Mouse (Mus musculus) retina, postnatal 7 days (tissue): ENCODE results near the gene Acly.

Experiments used
- DNase-seq: peaks from one replicate; pipeline ENCODE4 v3.0.0-alpha.2; 2012; ENCODE audit warnings: low read depth, low spot score

Gene Acly

GRCm38 (mm10) chr11:100510556-100510955 lies 17.2 kb downstream of the Acly start:
- no peak for DNase-seq

DNA sequence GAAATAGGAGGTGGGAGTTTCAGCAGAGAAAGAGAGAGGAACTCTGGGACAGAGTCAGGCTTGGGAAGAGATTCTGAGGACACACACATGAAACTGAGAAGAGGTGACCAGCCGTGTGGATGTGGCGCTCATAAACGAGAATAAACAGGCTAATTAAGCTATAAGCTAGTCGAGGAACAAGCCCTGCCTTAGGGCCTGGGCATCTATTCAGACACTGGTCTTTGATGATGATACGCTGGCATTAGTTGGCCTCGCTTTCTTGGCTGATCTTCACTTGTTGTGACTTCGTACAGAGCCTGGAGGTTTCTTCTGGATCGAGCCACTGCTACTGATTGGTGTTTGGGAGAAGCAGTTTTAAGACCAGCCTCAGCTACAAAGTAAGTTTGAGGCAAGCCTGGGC lies 21.8 kb downstream of the Acly start:
- no peak for DNase-seq

DNA sequence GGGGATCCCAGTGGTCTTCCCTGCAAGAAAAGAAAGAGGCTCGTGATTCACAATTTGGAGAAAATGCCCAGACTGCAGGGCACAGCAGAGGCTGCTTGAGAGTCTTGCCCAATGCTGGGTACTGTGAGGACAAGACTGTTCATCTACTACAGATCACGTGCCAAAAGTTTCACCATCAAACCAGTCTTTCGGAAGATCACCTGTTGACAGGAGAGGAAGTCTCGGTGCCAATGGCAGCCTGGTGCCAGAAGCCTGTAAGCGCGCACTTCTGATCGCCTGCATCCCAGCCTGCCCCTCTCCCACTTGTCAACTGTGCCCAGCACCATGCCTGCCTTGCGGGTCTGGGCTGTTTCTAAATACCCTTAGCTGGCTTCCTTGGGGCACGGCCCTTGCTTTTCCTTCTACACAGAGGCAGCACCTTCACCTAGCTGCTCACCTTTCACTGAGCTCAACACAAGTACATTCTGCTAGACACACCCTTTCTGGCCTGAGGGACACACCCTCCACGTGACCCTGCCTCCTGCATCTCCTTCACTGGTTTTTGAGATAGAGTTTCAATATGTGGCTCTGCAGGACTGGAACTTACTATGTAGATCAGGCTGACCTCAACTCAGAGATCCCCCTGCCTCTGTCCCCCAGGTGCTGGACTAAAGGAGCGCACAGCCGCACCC lies 22.7 kb downstream of the Acly start:
- DNase-seq: no peak

DNA sequence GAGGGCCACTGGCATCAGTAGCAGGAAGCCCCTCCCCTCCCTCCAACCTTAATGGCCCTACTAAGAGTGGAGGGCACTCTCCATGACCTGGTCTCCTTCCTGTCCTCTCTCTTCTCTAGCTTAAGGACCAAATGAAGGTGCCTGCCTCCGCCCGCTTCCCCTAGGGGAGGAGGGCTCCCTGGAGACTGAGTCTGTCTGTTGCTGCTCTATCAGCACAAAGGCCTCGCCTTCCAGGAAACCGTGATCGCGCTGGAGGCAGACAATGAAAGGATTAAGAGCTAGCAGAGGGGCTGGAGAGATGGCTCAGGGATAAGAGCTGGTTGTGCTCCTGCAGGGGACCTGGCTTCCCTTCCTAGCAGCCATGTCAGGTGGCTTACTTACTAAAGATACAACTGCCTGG lies 26.5 kb downstream of the Acly start:
- no peak for DNase-seq

- peak; percentile 39 for DNase-seq
Observed at GRCm38 (mm10) chr11:100500651-100501050, 27.1 kb downstream of the Acly start.

DNA sequence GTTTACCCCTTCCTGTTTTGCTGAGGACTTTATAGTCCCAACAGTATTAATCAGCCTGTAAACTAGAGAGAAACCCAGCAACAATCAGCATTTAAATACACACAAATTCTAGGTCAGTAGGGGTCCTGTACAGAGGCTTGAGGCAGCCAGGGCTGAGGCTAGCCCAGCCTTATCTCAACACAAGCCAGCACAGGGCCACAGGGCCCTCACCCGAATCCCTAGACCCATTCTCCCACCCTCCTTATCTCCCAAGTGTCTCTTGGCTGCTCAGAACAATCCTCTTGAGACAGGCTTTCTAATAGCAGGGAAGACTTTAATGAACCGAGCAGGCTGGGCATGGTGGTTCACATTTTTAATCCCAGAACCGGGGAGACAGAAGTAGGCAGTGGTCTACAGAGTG lies 27.6 kb downstream of the Acly start:
- DNase-seq: no peak

GRCm38 (mm10) chr11:100493771-100494170 lies 34.0 kb downstream of the Acly start:
- no peak for DNase-seq

DNA sequence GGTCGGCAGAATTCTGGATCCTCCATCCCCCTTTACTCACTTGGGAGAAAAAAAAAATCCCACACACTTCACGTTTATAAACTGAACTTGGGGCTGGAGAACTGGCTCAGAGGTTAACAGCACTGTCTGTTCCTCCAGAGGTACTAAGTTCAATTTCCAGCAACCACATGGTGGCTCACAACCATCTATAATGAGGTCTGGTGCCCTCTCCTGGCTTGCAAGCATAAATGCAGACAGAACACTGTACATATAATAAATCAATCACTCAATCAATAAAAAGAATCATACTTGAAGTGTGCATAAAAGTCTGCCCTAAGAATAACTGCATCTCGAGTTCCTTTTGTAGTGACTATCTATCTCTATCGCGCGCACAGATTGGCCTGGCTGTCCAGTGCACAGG lies 36.8 kb downstream of the Acly start:
- DNase-seq: no peak

- no peak for DNase-seq
Observed at GRCm38 (mm10) chr11:100485801-100486538, 41.8 kb downstream of the Acly start.

GRCm38 (mm10) chr11:100484461-100484860 lies 43.3 kb downstream of the Acly start:
- DNase-seq: no peak

DNA sequence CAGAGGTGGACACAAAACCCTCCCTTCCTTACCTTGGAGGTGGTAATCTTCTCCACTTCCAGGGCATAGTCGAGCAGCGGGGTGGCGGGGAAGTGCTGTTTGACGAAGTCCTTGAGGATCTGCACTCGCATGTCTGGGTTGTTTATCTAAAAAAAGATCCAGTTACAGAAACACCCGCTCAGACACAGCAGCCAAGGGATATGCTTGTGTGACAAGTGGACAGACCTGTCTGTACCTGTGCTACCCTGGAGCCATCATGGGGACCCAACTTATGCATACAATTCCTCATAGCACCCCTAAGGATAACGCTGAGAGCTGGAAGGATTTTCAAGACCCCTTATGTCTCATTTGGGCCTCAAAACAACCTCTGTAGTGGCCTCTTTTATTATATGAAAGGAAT lies 48.6 kb downstream of the Acly start:
- no peak for DNase-seq

DNA sequence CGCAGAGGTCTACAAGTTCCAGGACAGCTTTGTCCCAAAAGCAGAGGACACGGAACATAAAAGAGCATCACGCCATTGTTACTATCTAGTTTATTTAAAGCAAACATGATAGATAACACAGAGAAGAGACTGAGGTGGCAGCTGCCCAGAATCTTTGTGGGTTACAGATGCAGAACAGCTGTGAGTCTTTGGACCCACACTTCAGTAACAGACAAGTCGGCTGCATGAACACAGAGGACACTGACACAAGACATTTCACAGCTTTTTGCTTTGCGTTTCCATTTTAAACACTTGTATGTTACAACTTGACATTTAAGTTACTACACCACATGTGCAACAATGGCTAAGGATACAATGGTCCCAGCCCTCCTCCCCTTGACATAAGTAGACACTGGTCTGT lies 51.5 kb downstream of the Acly start:
- DNase-seq: no peak

- DNase-seq: no peak
Observed at GRCm38 (mm10) chr11:100472935-100473295, 54.9 kb downstream of the Acly start.

DNA sequence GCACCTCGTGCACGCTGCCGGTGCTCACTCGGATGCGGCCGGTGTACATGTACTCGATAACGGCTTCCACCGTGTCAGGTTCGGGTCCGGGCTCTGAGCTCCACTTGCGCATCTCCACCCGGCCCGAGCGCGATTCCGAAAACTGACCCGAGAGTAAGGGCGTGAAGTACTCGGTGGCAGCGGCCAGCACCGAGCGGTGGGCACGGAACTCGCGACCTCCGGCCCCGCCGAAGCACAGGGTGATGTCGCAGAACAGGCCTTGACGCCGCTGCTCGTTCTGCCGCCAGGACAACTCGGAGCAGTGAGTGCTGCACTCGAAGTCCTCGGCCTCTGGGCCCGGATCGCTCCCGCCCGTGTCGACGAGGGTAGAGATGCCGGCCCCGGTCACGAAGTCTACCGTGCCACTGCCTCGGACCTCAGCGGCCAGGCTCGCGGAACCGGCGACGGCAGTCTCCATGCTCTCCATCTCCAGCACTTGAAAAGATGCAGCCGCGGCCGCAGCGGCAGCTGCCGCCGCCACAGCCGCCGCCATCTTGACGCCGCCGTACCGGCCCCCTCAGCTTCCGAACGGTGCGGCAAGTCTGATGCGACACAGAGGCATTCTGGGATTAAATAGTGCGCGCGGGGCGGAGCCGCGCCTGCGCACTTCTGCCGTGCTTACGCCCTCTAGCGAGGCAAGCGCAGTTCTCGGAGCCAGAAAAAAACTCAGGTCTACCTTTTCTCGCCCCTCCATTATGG lies 55.4 kb downstream of the Acly start, which contains the start of gene Klhl11:
Gene Klhl11 (minus strand): TSS at position 545 of the 738 bp plus-strand sequence.
- DNase-seq: peak; percentile 86

DNA sequence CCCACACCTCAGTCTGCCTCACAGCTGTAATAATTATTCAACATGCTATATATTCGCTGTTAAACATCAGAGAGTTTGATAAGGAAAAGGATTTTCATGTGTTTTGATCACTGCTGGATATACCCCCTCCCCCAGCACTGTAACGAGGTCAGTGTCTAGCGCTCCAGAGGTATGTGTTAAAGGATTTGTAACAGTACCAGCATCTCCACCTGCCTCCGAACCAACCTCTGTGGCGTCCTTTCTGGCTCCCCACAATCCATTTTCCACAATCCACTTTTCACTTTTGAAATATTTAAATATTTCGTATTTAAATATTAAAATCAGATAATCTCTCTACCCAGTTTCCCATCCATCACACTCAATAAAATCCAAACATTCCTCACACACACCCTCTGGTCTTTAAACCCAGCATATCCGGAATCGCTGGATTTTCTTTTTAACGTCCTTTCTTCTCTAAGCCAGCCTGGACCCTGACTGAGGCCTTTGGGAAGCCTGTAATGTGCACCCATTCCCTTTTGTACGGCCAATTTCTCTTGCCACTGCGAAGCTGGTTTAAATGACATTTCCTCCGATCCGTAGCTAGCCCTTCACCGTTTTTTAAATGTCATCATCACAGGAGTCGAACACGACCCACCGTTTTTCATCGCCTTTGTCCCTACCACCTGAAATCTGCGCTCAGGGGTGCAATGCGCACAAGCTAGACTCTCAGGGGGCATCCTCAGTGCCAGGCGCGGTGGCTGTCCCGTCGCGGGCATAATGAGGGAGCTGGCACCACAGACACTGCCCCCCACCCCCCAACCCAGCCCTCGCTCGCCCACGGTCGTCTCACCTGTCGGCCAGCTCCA lies 56.2 kb downstream of the Acly start:
- DNase-seq: no peak

GRCm38 (mm10) chr11:100465833-100466232 lies 62.0 kb downstream of the Acly start:
- DNase-seq: no peak

DNA sequence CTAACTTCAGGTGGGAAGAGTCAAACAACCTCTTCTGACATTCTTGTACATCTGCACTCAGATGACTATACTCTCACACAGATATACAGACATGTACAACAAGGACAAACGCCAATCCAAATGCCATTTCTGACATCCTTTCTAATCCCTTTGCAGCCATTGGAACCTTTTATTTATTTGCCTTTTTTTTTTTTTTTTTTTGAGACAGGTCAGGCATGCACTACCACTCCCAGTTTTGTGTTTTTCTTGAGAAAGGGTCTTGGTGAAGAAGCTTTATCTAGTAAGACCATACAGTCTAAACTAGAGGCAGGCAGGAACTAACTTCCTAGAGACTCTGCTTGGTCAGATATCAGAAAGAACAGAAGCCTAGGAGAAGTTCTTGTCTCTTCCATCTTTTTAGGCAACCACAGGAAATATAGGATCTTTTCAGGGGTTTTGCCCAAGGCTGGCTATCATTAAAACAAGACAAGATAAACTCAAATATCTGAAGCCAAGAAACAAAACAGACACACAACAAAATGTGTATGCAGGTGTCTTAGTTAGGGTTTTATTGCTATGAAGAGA lies 62.5 kb downstream of the Acly start:
- DNase-seq: no peak

GRCm38 (mm10) chr11:100462699-100463098 lies 65.1 kb downstream of the Acly start:
- no peak for DNase-seq

- no peak for DNase-seq
Observed at GRCm38 (mm10) chr11:100457711-100458110, 70.1 kb downstream of the Acly start.

DNA sequence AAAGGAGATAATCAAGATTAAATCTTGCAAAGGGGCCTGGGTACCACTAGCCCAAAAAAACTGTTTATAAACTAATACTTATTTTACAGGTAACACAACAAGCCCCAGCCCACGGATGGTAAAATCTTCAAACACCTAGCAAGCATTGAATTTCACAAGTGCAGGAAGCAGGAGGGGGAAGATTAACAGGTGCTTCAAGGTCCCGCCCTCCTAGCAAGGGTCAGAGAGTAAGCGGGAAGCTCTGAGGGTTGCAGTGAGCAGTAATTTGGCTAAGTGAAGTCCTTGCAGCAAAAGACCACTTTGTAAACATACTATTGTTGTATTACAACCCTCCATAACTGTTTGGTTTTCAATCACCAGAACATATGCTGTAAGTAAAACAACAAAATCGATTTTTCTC lies 70.6 kb downstream of the Acly start:
- no peak for DNase-seq

DNA sequence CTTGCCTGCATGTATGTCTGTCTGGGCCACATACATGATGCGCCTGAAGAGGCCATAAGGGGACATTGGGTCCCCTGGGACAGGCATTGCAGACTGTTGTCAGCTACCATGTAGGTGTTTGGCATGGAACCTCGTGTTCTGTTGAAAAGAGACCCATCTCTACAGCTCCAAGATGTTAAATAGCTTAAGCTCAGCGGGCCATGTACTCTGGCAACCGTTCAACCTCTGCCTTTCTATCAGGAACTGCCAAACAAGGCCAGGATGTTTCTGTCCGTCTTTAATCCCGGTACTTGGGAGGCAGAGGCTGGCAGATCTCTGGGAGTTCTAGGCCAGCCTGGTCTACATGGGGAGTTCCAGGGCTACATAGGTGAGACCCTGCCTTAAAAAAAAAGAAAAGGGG lies 85.2 kb downstream of the Acly start:
- DNase-seq: no peak
